ENCODE assay signal across 8 mouse cellular contexts in the genomic region with DNA sequence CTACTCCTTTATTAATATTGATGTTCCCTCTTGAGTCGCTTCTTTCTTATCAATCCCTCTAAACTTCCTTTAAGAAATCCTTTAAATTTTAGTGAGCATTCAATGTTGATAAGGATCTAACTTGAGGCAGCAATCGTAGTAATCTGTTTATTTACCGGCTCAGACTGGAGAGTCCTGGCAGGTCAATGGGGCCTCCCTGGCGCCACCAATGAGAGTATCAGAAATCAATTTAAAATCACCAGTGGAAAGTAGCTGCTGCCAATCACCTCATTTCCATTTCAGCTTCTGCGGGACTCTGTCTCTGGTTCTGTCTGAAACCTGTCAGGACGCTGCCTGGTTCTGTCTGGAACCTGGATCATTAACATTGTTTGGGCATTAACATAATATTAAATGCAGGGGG. TPM values are rescaled to one million over a fixed set of nuclear protein-coding genes. Genes with fewer than 3 reads are reported as not detected.
A peak's percentile ranks its signal among the peaks of the same experiment; 100 is the strongest.
DNase-seq lines count a peak whose midpoint lies in the region; ATAC-seq and TF ChIP-seq lines count a peak whose summit lies in the region.

No protein-coding gene starts in this region.

- TF ChIP-seq CTCF in liver, postnatal 0 days (IDR thresholded peaks at IDR 0.05; ENCODE audit: low read depth) = no peak

- H3K9me3 ChIP-seq in heart, embryonic 12.5 days (replicated peaks) = no peaks in the 10 kb centered on the region
- no peaks in the 10 kb centered on the region for H3K9me3 ChIP-seq in embryonic facial prominence, embryonic 12.5 days
- no peaks in the 10 kb centered on the region for H3K9me3 ChIP-seq in intestine, embryonic 16.5 days (ENCODE audit: control insufficient read depth, low read length)
- no peaks in the 10 kb centered on the region for H3K9me3 ChIP-seq in liver, postnatal 0 days (ENCODE audit: low read length)

- H3K4me2 ChIP-seq in heart, embryonic 12.5 days = peak overlapping the region; percentile 81
- H3K4me2 ChIP-seq in embryonic facial prominence, embryonic 12.5 days (replicated peaks) = peak overlapping the region; percentile 74
- peak overlapping the region; percentile 71 for H3K4me2 ChIP-seq in intestine, embryonic 16.5 days (ENCODE audit: low read depth, low read length)
- H3K4me2 ChIP-seq in liver, postnatal 0 days (ENCODE audit: low read depth, low read length) = peak overlapping the region; percentile 84

- peak overlapping the region; percentile 65 for H3K4me3 ChIP-seq in heart, embryonic 12.5 days
- peak overlapping the region; percentile 39 for H3K4me3 ChIP-seq in embryonic facial prominence, embryonic 12.5 days
- H3K4me3 ChIP-seq in intestine, embryonic 16.5 days (ENCODE audit: low read length) = peak overlapping the region; percentile 70
- peak overlapping the region; percentile 65 for H3K4me3 ChIP-seq in liver, postnatal 0 days (ENCODE audit: low read depth, low read length)

- no peaks in the 10 kb centered on the region for H3K27me3 ChIP-seq in heart, embryonic 12.5 days (replicated peaks)
- H3K27me3 ChIP-seq in embryonic facial prominence, embryonic 12.5 days = no peaks in the 10 kb centered on the region
- H3K27me3 ChIP-seq in intestine, embryonic 16.5 days (replicated peaks; ENCODE audit: control insufficient read depth, insufficient read depth, low read length) = no peaks in the 10 kb centered on the region
- H3K27me3 ChIP-seq in liver, postnatal 0 days (ENCODE audit: insufficient read depth, low read length) = no peaks in the 10 kb centered on the region

- peak overlapping the region; percentile 94 for H3K27ac ChIP-seq in heart, embryonic 12.5 days (ENCODE audit: poor library complexity, severe bottlenecking)
- no peak overlapping the region for H3K27ac ChIP-seq in embryonic facial prominence, embryonic 12.5 days
- no peak overlapping the region for H3K27ac ChIP-seq in intestine, embryonic 16.5 days (ENCODE audit: low read length)
- H3K27ac ChIP-seq in liver, postnatal 0 days (ENCODE audit: low read depth) = peak overlapping the region; percentile 84; the same call in 1 of the 2 replicates

- no peak for TF ChIP-seq EP300 in liver, postnatal 0 days (IDR thresholded peaks at IDR 0.05; ENCODE audit: low read depth)

- no peaks in the 10 kb centered on the region for H3K36me3 ChIP-seq in heart, embryonic 12.5 days
- no peaks in the 10 kb centered on the region for H3K36me3 ChIP-seq in embryonic facial prominence, embryonic 12.5 days
- no peaks in the 10 kb centered on the region for H3K36me3 ChIP-seq in intestine, embryonic 16.5 days (ENCODE audit: control insufficient read depth, insufficient read depth, low read length)
- no peaks in the 10 kb centered on the region for H3K36me3 ChIP-seq in liver, postnatal 0 days (replicated peaks; ENCODE audit: insufficient read depth, low read length)

- H3K9ac ChIP-seq in heart, embryonic 12.5 days = peak overlapping the region; percentile 82
- H3K9ac ChIP-seq in embryonic facial prominence, embryonic 12.5 days = no peak overlapping the region
- H3K9ac ChIP-seq in intestine, embryonic 16.5 days (ENCODE audit: low read depth, low read length) = peak overlapping the region; percentile 77
- H3K9ac ChIP-seq in liver, postnatal 0 days (replicated peaks) = peak overlapping the region; percentile 56; the same call in 1 of the 2 replicates

- H3K4me1 ChIP-seq in heart, embryonic 12.5 days (replicated peaks) = peaks cover 20% of the 10 kb centered on the region
- H3K4me1 ChIP-seq in embryonic facial prominence, embryonic 12.5 days = peaks cover 19% of the 10 kb centered on the region
- peaks cover 13% of the 10 kb centered on the region for H3K4me1 ChIP-seq in intestine, embryonic 16.5 days (ENCODE audit: control insufficient read depth, insufficient read depth, low read length)
- peaks cover 11% of the 10 kb centered on the region for H3K4me1 ChIP-seq in liver, postnatal 0 days (ENCODE audit: insufficient read depth)

- ATAC-seq in heart, embryonic 12.5 days (ENCODE audit: insufficient number of reproducible peaks, low FRiP score) = no peak
- ATAC-seq in embryonic facial prominence, embryonic 12.5 days (ENCODE audit: insufficient number of reproducible peaks, insufficient read depth, low FRiP score, low TSS enrichment) = no peak
- no peak for ATAC-seq in intestine, embryonic 16.5 days
- ATAC-seq in liver, postnatal 0 days = 0 out of 2 replicates have a peak, but pooled peaks have one; percentile 24

- DNase-seq in heart, adult 8-10 months (ENCODE audit: low spot score) = no peak
- DNase-seq in liver, postnatal 0 days = no peak
- DNase-seq in adrenal gland, adult 18-20 months (ENCODE audit: low spot score in 2 of 2) = no peak
- DNase-seq in c-Kit-positive CD71-positive TER-119-positive erythroid progenitor cells, embryonic 14.5 days (ENCODE audit: low spot score) = no peak
- DNase-seq in ovary, postnatal 10 days (ENCODE audit: low spot score) = no peak

- WGBS in heart, embryonic 12.5 days = 9% methylated on average over 6 of the region's 6 CpGs
- WGBS in embryonic facial prominence, embryonic 12.5 days = 27% methylated on average over 6 of the region's 6 CpGs
- WGBS in intestine, embryonic 16.5 days = 21% methylated on average over 6 of the region's 6 CpGs
- WGBS in liver, postnatal 0 days (ENCODE audit: insufficient replicate concordance) = 6% methylated on average over 6 of the region's 6 CpGs

RNA-seq across cellular contexts. Expression of a gene that starts 1.5 kb away (rescaled TPM):
- 19.9 and 23.7 TPM in 2 replicates for polyA plus RNA-seq in heart, embryonic 12.5 days (2016; fragmentation: Nextera tagmentation; extraction: Ambion mirVana)
- 10 to 100 TPM; 42.2 to 51.6 (median 48.0) TPM for total RNA-seq in heart, adult 8-10 months (2022)
- 2.6 and 3.2 TPM in 2 replicates for polyA plus RNA-seq in embryonic facial prominence, embryonic 12.5 days (2016; fragmentation: Nextera tagmentation; extraction: Ambion mirVana)
- polyA plus RNA-seq in intestine, embryonic 16.5 days (2015; fragmentation: Nextera tagmentation; extraction: Ambion mirVana) = 11.3 and 12.1 TPM in 2 replicates
- 6.4 and 7.3 TPM in 2 replicates for polyA plus RNA-seq in liver, postnatal 0 days (2015; fragmentation: Nextera tagmentation; extraction: Ambion mirVana)
- 1 to 10 TPM; 2.8 to 8.5 TPM for total RNA-seq in adrenal gland, adult 18-20 months (2021)

Comparison
In these comparisons a context has a peak if more than half of its experiments do, and no peak if none do; other contexts are left out.
1. H3K27ac ChIP-seq: peak in heart, embryonic 12.5 days (single experiment) and liver, postnatal 0 days (single experiment); none in embryonic facial prominence, embryonic 12.5 days (single experiment) and intestine, embryonic 16.5 days (single experiment).
2. Peak in every context shown above with its lines, with median percentiles within 50 percentile points of each other: H3K4me2 ChIP-seq and H3K4me3 ChIP-seq.